In the genomic region with DNA sequence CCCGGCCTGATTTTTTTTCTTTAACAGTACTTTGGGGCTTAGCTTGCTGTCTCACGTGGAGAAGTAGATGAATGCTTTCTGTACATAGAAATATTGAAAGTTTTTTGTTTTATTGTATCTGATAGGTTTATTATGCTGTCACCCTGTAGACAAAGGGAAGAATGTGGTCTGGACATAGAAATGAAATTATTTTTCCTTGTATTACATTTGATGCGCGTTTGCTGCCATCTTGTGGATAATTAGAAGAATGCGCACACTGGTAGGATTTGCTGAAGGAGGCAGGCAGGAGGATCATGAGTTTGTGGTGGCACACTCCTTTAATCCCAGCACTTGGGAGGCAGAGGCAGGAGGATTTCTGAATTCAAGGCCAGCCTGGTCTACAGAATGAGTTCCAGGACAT, we compare ENCODE assay signal across 10 mouse cellular contexts. TPM values are rescaled to one million over a fixed set of nuclear protein-coding genes. Genes with fewer than 3 reads are reported as not detected.
DNase-seq lines count a peak whose midpoint lies in the region; ATAC-seq and TF ChIP-seq lines count a peak whose summit lies in the region.
"Not testable (repeated sequence)": the region's sequence is repeated elsewhere in the genome, so short reads cannot be mapped to it uniquely, and the experiment has no call there.
"Had no signal": no experiment of that assay in that cellular context is flagged by ENCODE, and none has a peak within 500 bp of the region (broad histone marks: within the 10 kb centered on the region; RNA-seq: fewer than 3 reads in every experiment).

No protein-coding gene starts in this region.

- DNase-seq in MN1 (ENCODE audit: low spot score) = peak; percentile 8
- DNase-seq in cerebellum, adult 11 months = peak; percentile 2
- DNase-seq in embryonic facial prominence, embryonic 11.5 days (ENCODE audit: low spot score) = peak; percentile 57
- DNase-seq in heart, postnatal 36 days = peak; percentile 2 to 24
- peak; percentile 15 for DNase-seq in kidney, postnatal 14 days
- peak; percentile 15 for DNase-seq in liver, adult 2 months (ENCODE audit: extremely low read depth, low read depth, low spot score)
- peak; percentile 9 for DNase-seq in neural tube, embryonic 11.5 days (ENCODE audit: low spot score)
- DNase-seq in splenic B cell, adult 2 months (ENCODE audit: low read depth, low spot score) = peak; percentile 11

- not testable (repeated sequence) for ATAC-seq in embryonic facial prominence, embryonic 11.5 days (replicated peaks; ENCODE audit: insufficient number of reproducible peaks, low FRiP score, low TSS enrichment, low read depth); neural tube, embryonic 11.5 days (ENCODE audit: insufficient read depth, low FRiP score, low TSS enrichment)

- not testable (repeated sequence) for H3K27ac ChIP-seq in embryonic facial prominence, embryonic 11.5 days (replicated peaks; ENCODE audit: low read depth, low read length); liver, adult 2 months (replicated peaks; ENCODE audit: insufficient read depth, low read depth, low read length); neural tube, embryonic 11.5 days (ENCODE audit: low read depth, low read length)

- H3K36me3 ChIP-seq in embryonic facial prominence, embryonic 11.5 days (replicated peaks; ENCODE audit: control insufficient read depth, insufficient read depth, low read depth, low read length); liver, adult 2 months (ENCODE audit: control insufficient read depth, insufficient read depth, low read length); neural tube, embryonic 11.5 days (ENCODE audit: control insufficient read depth, insufficient read depth, low read length); splenic B cell, adult 2 months (ENCODE audit: control insufficient read depth, insufficient read depth, low read length, poor library complexity, severe bottlenecking): not testable (repeated sequence)

- TF ChIP-seq CTCF in liver, adult 2 months (IDR thresholded peaks at IDR 0.05; ENCODE audit: low read depth, low read length) = 0 out of 2 replicates have a peak, but pooled peaks have one; percentile 14

- not testable (repeated sequence) for H3K4me1 ChIP-seq in embryonic facial prominence, embryonic 11.5 days (ENCODE audit: control insufficient read depth, insufficient read depth, low read length); liver, adult 2 months (ENCODE audit: control insufficient read depth, insufficient read depth, low read length); neural tube, embryonic 11.5 days (ENCODE audit: control insufficient read depth, insufficient read depth, low read length)

- not testable (repeated sequence) for H3K9ac ChIP-seq in embryonic facial prominence, embryonic 11.5 days (replicated peaks; ENCODE audit: low read length); liver, adult 2 months (ENCODE audit: low read depth, low read length); neural tube, embryonic 11.5 days (ENCODE audit: low read length)

- not testable (repeated sequence) for H3K79me2 ChIP-seq in liver, adult 2 months (ENCODE audit: control insufficient read depth, insufficient read depth, low read length)

- not testable (repeated sequence) for H3K4me3 ChIP-seq in embryonic facial prominence, embryonic 11.5 days (ENCODE audit: low read depth, low read length); liver, adult 2 months (ENCODE audit: insufficient read depth, low read depth, low read length); neural tube, embryonic 11.5 days (ENCODE audit: low read depth, low read length)

- H3K4me2 ChIP-seq in embryonic facial prominence, embryonic 11.5 days (ENCODE audit: low read depth, low read length); neural tube, embryonic 11.5 days (ENCODE audit: low read depth): not testable (repeated sequence)

- intact Hi-C loops in heart, postnatal 36 days (cut with DNase I) = not testable (repeated sequence)

- WGBS in embryonic facial prominence, embryonic 11.5 days = 30% methylated on average over 5 of the region's 5 CpGs
- WGBS in liver, adult 2 months = 32% methylated on average over 5 of the region's 5 CpGs
- 28% methylated on average over 5 of the region's 5 CpGs for WGBS in neural tube, embryonic 11.5 days

- not testable (repeated sequence) for H3K27me3 ChIP-seq in embryonic facial prominence, embryonic 11.5 days (ENCODE audit: control insufficient read depth, insufficient read depth, low read length); liver, adult 2 months (ENCODE audit: control insufficient read depth, insufficient read depth, low read length); neural tube, embryonic 11.5 days (ENCODE audit: control insufficient read depth, insufficient read depth, low read length); splenic B cell, adult 2 months (ENCODE audit: control insufficient read depth, insufficient read depth, low read length, poor library complexity, severe bottlenecking)

- TF ChIP-seq POLR2A in liver, adult 2 months (IDR thresholded peaks at IDR 0.05; ENCODE audit: extremely low read depth, insufficient read depth, low read length) = not testable (repeated sequence)

- not testable (repeated sequence) for H3K9me3 ChIP-seq in embryonic facial prominence, embryonic 11.5 days (replicated peaks; ENCODE audit: control insufficient read depth, low read length); neural tube, embryonic 11.5 days (ENCODE audit: control insufficient read depth, low read length)

RNA-seq across cellular contexts. Expression of gene Gpr143, which starts 53.2 kb away (rescaled TPM):
- polyA plus RNA-seq in embryonic facial prominence, embryonic 11.5 days (2014; fragmentation: Nextera tagmentation; extraction: Ambion mirVana) = 0.81 and 1.1 TPM in 2 replicates
- not detected for total RNA-seq in heart, postnatal 36 days (2021)
- 0.34 TPM in 1 of 2 replicates, not detected in the other for total RNA-seq in liver, adult 2 months (2014; rRNA removed)
- polyA plus RNA-seq in liver, adult 2 months (2012; rRNA removed) = not detected in 2 replicates
- not detected in 2 replicates for polyA plus RNA-seq in neural tube, embryonic 11.5 days (2014; fragmentation: Nextera tagmentation; extraction: Ambion mirVana)
- total RNA-seq: gastrocnemius, postnatal 14 days; heart, postnatal 25 days had no signal

Comparison
In these comparisons a context has a peak if more than half of its experiments do, and no peak if none do; other contexts are left out.
1. DNase-seq: peak in every context shown above with its lines; median percentile 57 in embryonic facial prominence, embryonic 11.5 days; 15 in kidney, postnatal 14 days; 15 in liver, adult 2 months; 13 in heart, postnatal 36 days; 11 in splenic B cell, adult 2 months; 9 in neural tube, embryonic 11.5 days; 8 in MN1; 2 in cerebellum, adult 11 months.